Mouse (Mus musculus): ENCODE results near the gene Polr3b. TPM values are rescaled to one million over a fixed set of nuclear protein-coding genes. Genes with fewer than 3 reads are reported as not detected.

Polr3b gene
- 12.3 and 21.7 TPM in 2 replicates for polyA plus RNA-seq (2014; fragmentation: Nextera tagmentation; extraction: Ambion mirVana)

- peak; percentile 97 for ATAC-seq (ENCODE audit: low FRiP score, low TSS enrichment)
- peak within 1 kb of the TSS; percentile 66 for H3K4me2 ChIP-seq (replicated peaks; ENCODE audit: low read depth, low read length)
- H3K4me3 ChIP-seq (ENCODE audit: low read length): peak within 1 kb of the TSS; percentile 60
- 6% methylated on average over 53 of the region's 53 CpGs for WGBS
- H3K36me3 ChIP-seq (ENCODE audit: control insufficient read depth, insufficient read depth, low read length): no peaks in the 10 kb centered on the region; the same call in 1 of the 2 replicates
- peak within 1 kb of the TSS; percentile 63 for H3K9ac ChIP-seq (ENCODE audit: low read depth, low read length)
- H3K9me3 ChIP-seq (ENCODE audit: control insufficient read depth, low read length): no peaks in the 10 kb centered on the region
- H3K4me1 ChIP-seq (ENCODE audit: control insufficient read depth, insufficient read depth, low read length): 0 out of 2 replicates have a peak, but pooled peaks cover 8% of the 10 kb centered on the region
- no peaks in the 10 kb centered on the region for H3K27me3 ChIP-seq (ENCODE audit: control insufficient read depth, insufficient read depth, low read length)
- H3K27ac ChIP-seq (ENCODE audit: low read depth, low read length): peak within 1 kb of the TSS; percentile 93
Observed at GRCm38 (mm10) chr10:84621826-84622790, at the start of gene Polr3b. Gene Polr3b (plus strand): TSS chr10:84622292.

- no peak overlapping the region for H3K9ac ChIP-seq (ENCODE audit: low read depth, low read length)
- WGBS: 77% methylated on average over 5 of the region's 5 CpGs
Observed at GRCm38 (mm10) chr10:84573671-84574420, 48.2 kb upstream of the Polr3b start.

GRCm38 (mm10) chr10:84576029-84576394 is 46.1 kb upstream of the Polr3b start:
- no peaks in the 10 kb centered on the region for H3K27me3 ChIP-seq (ENCODE audit: control insufficient read depth, insufficient read depth, low read length)
- H3K9me3 ChIP-seq (ENCODE audit: control insufficient read depth, low read length): no peaks in the 10 kb centered on the region
- no peaks in the 10 kb centered on the region for H3K36me3 ChIP-seq (ENCODE audit: control insufficient read depth, insufficient read depth, low read length)
- 1% methylated on average over 14 of the region's 14 CpGs for WGBS
- peak; percentile 64; the same call in 1 of the 2 replicates for ATAC-seq (ENCODE audit: low FRiP score, low TSS enrichment)
- no peak overlapping the region for H3K27ac ChIP-seq (ENCODE audit: low read depth, low read length)
- H3K4me1 ChIP-seq (ENCODE audit: control insufficient read depth, insufficient read depth, low read length): peaks cover 7% of the 10 kb centered on the region; the same call in 1 of the 2 replicates
- peak overlapping the region; percentile 89 for H3K4me3 ChIP-seq (ENCODE audit: low read length)
- H3K4me2 ChIP-seq (replicated peaks; ENCODE audit: low read depth, low read length): peak overlapping the region; percentile 83
- H3K9ac ChIP-seq (ENCODE audit: low read depth, low read length): no peak overlapping the region

More at GRCm38 (mm10) chr10:84573671-84574420, 48.2 kb upstream of the Polr3b start:
- H3K4me3 ChIP-seq (ENCODE audit: low read length): no peak overlapping the region
- H3K27ac ChIP-seq (ENCODE audit: low read depth, low read length): no peak overlapping the region
- peaks cover 7% of the 10 kb centered on the region; the same call in 1 of the 2 replicates for H3K4me1 ChIP-seq (ENCODE audit: control insufficient read depth, insufficient read depth, low read length)
- H3K27me3 ChIP-seq (ENCODE audit: control insufficient read depth, insufficient read depth, low read length): no peaks in the 10 kb centered on the region
- no peak for ATAC-seq (ENCODE audit: low FRiP score, low TSS enrichment)
- H3K4me2 ChIP-seq (replicated peaks; ENCODE audit: low read depth, low read length): no peak overlapping the region
- H3K36me3 ChIP-seq (ENCODE audit: control insufficient read depth, insufficient read depth, low read length): no peaks in the 10 kb centered on the region
- no peaks in the 10 kb centered on the region for H3K9me3 ChIP-seq (ENCODE audit: control insufficient read depth, low read length)

- WGBS: 1% methylated on average over 46 of the region's 46 CpGs
- H3K36me3 ChIP-seq (ENCODE audit: control insufficient read depth, insufficient read depth, low read length): no peaks in the 10 kb centered on the region
- ATAC-seq (ENCODE audit: low FRiP score, low TSS enrichment): peak; percentile 99
- peak within 1 kb of the TSS; percentile 69 for H3K9ac ChIP-seq (ENCODE audit: low read depth, low read length)
- H3K4me3 ChIP-seq (ENCODE audit: low read length): peak within 1 kb of the TSS; percentile 89
- H3K4me1 ChIP-seq (ENCODE audit: control insufficient read depth, insufficient read depth, low read length): peaks cover 7% of the 10 kb centered on the region; the same call in 1 of the 2 replicates
- no peaks in the 10 kb centered on the region for H3K9me3 ChIP-seq (ENCODE audit: control insufficient read depth, low read length)
- no peaks in the 10 kb centered on the region for H3K27me3 ChIP-seq (ENCODE audit: control insufficient read depth, insufficient read depth, low read length)
- H3K27ac ChIP-seq (ENCODE audit: low read depth, low read length): peak within 1 kb of the TSS; percentile 73; the same call in 1 of the 2 replicates
- H3K4me2 ChIP-seq (replicated peaks; ENCODE audit: low read depth, low read length): peak within 1 kb of the TSS; percentile 83
Observed at GRCm38 (mm10) chr10:84576395-84577070, 45.6 kb upstream of the Polr3b start, which contains the start of gene Tcp11l2. Gene Tcp11l2 (plus strand): TSS chr10:84576626.

GRCm38 (mm10) chr10:84577071-84577727 is 44.9 kb upstream of the Polr3b start:
- 3% methylated on average over 37 of the region's 38 CpGs for WGBS
- Histone ChIP-seq H3K9me3 (ENCODE audit: control insufficient read depth, low read length) (no peaks in the 10 kb centered on the region), H3K4me1 (ENCODE audit: control insufficient read depth, insufficient read depth, low read length) (peaks cover 7% of the 10 kb centered on the region; the same call in 1 of the 2 replicates), H3K9ac (ENCODE audit: low read depth, low read length) (peak overlapping the region; percentile 69), H3K4me3 (ENCODE audit: low read length) (peak overlapping the region; percentile 89), H3K27me3 (ENCODE audit: control insufficient read depth, insufficient read depth, low read length) (no peaks in the 10 kb centered on the region), H3K4me2 (replicated peaks; ENCODE audit: low read depth, low read length) (peak overlapping the region; percentile 83), H3K27ac (ENCODE audit: low read depth, low read length) (peak overlapping the region; percentile 73; the same call in 1 of the 2 replicates), H3K36me3 (ENCODE audit: control insufficient read depth, insufficient read depth, low read length) (no peaks in the 10 kb centered on the region)
- peak; percentile 54 for ATAC-seq (ENCODE audit: low FRiP score, low TSS enrichment)

GRCm38 (mm10) chr10:84578738-84579137 is 43.4 kb upstream of the Polr3b start:
- H3K27ac ChIP-seq (ENCODE audit: low read depth, low read length): no peak overlapping the region
- no peak for ATAC-seq (ENCODE audit: low FRiP score, low TSS enrichment)
- WGBS: 82% methylated on average over 10 of the region's 10 CpGs
- H3K9ac ChIP-seq (ENCODE audit: low read depth, low read length): no peak overlapping the region
- no peak overlapping the region for H3K4me3 ChIP-seq (ENCODE audit: low read length)
- no peaks in the 10 kb centered on the region for H3K9me3 ChIP-seq (ENCODE audit: control insufficient read depth, low read length)
- no peaks in the 10 kb centered on the region for H3K27me3 ChIP-seq (ENCODE audit: control insufficient read depth, insufficient read depth, low read length)
- H3K36me3 ChIP-seq (ENCODE audit: control insufficient read depth, insufficient read depth, low read length): no peaks in the 10 kb centered on the region
- H3K4me2 ChIP-seq (replicated peaks; ENCODE audit: low read depth, low read length): no peak overlapping the region
- peaks cover 7% of the 10 kb centered on the region; the same call in 1 of the 2 replicates for H3K4me1 ChIP-seq (ENCODE audit: control insufficient read depth, insufficient read depth, low read length)

GRCm38 (mm10) chr10:84579527-84579926 is 42.6 kb upstream of the Polr3b start:
- H3K27me3 ChIP-seq (ENCODE audit: control insufficient read depth, insufficient read depth, low read length): no peaks in the 10 kb centered on the region
- H3K9ac ChIP-seq (ENCODE audit: low read depth, low read length): no peak overlapping the region
- ATAC-seq (ENCODE audit: low FRiP score, low TSS enrichment): no peak
- WGBS: 82% methylated on average over 2 of the region's 2 CpGs
- H3K27ac ChIP-seq (ENCODE audit: low read depth, low read length): no peak overlapping the region
- H3K36me3 ChIP-seq (ENCODE audit: control insufficient read depth, insufficient read depth, low read length): no peaks in the 10 kb centered on the region
- no peak overlapping the region for H3K4me2 ChIP-seq (replicated peaks; ENCODE audit: low read depth, low read length)
- H3K9me3 ChIP-seq (ENCODE audit: control insufficient read depth, low read length): no peaks in the 10 kb centered on the region
- peaks cover 7% of the 10 kb centered on the region; the same call in 1 of the 2 replicates for H3K4me1 ChIP-seq (ENCODE audit: control insufficient read depth, insufficient read depth, low read length)
- H3K4me3 ChIP-seq (ENCODE audit: low read length): no peak overlapping the region

- Histone ChIP-seq H3K27ac (ENCODE audit: low read depth, low read length) (no peak overlapping the region), H3K36me3 (ENCODE audit: control insufficient read depth, insufficient read depth, low read length) (no peaks in the 10 kb centered on the region), H3K9ac (ENCODE audit: low read depth, low read length) (no peak overlapping the region), H3K4me3 (ENCODE audit: low read length) (no peak overlapping the region), H3K9me3 (ENCODE audit: control insufficient read depth, low read length) (no peaks in the 10 kb centered on the region), H3K4me1 (ENCODE audit: control insufficient read depth, insufficient read depth, low read length) (peaks cover 7% of the 10 kb centered on the region; the same call in 1 of the 2 replicates), H3K4me2 (replicated peaks; ENCODE audit: low read depth, low read length) (no peak overlapping the region), H3K27me3 (ENCODE audit: control insufficient read depth, insufficient read depth, low read length) (no peaks in the 10 kb centered on the region)
- WGBS: 48% methylated on average over 8 of the region's 8 CpGs
- ATAC-seq (ENCODE audit: low FRiP score, low TSS enrichment): no peak
Observed at GRCm38 (mm10) chr10:84581191-84581590, 40.9 kb upstream of the Polr3b start.
